In the genomic region with DNA sequence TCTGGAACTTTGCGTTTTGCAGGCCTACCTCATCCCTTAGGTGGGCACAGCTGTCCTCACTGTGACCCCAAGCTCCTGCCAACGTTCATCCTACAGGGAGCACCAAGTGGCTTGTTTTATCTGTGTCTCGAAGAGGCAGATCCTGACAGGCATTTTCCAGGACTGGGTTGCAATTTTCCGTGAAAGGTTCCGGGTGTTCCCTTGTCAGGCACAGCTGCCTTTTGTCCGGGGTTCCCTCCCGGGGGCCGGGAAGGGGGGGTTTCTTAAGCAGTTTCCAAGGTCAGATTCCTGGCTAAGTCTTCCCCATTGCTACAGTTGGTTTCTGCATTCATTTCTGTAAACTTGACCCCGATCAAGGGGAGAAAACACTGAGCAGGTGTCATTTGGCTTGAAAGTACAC, we compare ENCODE assay signal across 11 mouse cellular contexts. TPM values are rescaled to one million over a fixed set of nuclear protein-coding genes. Genes with fewer than 3 reads are reported as not detected.
DNase-seq lines count a peak whose midpoint lies in the region; ATAC-seq and TF ChIP-seq lines count a peak whose summit lies in the region.
"Had no signal": no experiment of that assay in that cellular context is flagged by ENCODE, and none has a peak within 500 bp of the region (broad histone marks: within the 10 kb centered on the region; RNA-seq: fewer than 3 reads in every experiment).

No protein-coding gene starts in this region.

- no peak for DNase-seq in kidney, adult 8-10 months
- DNase-seq in liver, postnatal 0 days = no peak
- no peak for DNase-seq in thymus, postnatal 10 days (ENCODE audit: low spot score in 2 of 2)
- DNase-seq: adrenal gland, adult 2 months; cerebellum, postnatal 14 days had no signal

- peak overlapping the region; percentile 35 for H3K4me2 ChIP-seq in kidney, embryonic 16.5 days (replicated peaks; ENCODE audit: low read depth, low read length)
- H3K4me2 ChIP-seq in heart, embryonic 11.5 days = peak overlapping the region; percentile 56
- H3K4me2 ChIP-seq in liver, postnatal 0 days (ENCODE audit: low read depth, low read length) = 0 out of 2 replicates have a peak overlapping the region, but pooled peaks have one; percentile 18
- H3K4me2 ChIP-seq: forebrain, embryonic 12.5 days had no signal

- WGBS in kidney, embryonic 16.5 days = 31% methylated on average over 9 of the region's 9 CpGs
- 24% methylated on average over 9 of the region's 9 CpGs for WGBS in heart, embryonic 11.5 days (ENCODE audit: insufficient replicate concordance)
- 55% methylated on average over 9 of the region's 9 CpGs for WGBS in liver, postnatal 0 days (ENCODE audit: insufficient replicate concordance)

- peaks cover 15% of the 10 kb centered on the region for H3K4me1 ChIP-seq in kidney, embryonic 16.5 days (ENCODE audit: insufficient read depth, low read length)
- H3K4me1 ChIP-seq in E14TG2a.4 (replicated peaks; ENCODE audit: low read depth, low read length) = peaks cover 62% of the 10 kb centered on the region
- H3K4me1 ChIP-seq in heart, embryonic 11.5 days (ENCODE audit: control insufficient read depth, insufficient read depth, low read length) = peaks cover 15% of the 10 kb centered on the region
- H3K4me1 ChIP-seq in liver, postnatal 0 days (ENCODE audit: insufficient read depth) = peaks cover 2% of the 10 kb centered on the region
- H3K4me1 ChIP-seq: forebrain, embryonic 12.5 days had no signal

- H3K27ac ChIP-seq in kidney, embryonic 16.5 days (ENCODE audit: low read length) = 0 out of 2 replicates have a peak overlapping the region, but pooled peaks have one; percentile 34
- H3K27ac ChIP-seq in heart, embryonic 11.5 days (ENCODE audit: low read depth, low read length) = no peak overlapping the region
- no peak overlapping the region for H3K27ac ChIP-seq in liver, postnatal 0 days (ENCODE audit: low read depth)
- H3K27ac ChIP-seq: forebrain, embryonic 12.5 days; heart, adult 2 months had no signal

- H3K36me3 ChIP-seq in kidney, embryonic 16.5 days (ENCODE audit: insufficient read depth, low read length) = no peaks in the 10 kb centered on the region
- no peaks in the 10 kb centered on the region for H3K36me3 ChIP-seq in E14TG2a.4 (ENCODE audit: insufficient read depth, low read length)
- H3K36me3 ChIP-seq in heart, embryonic 11.5 days (ENCODE audit: control insufficient read depth, insufficient read depth, low read length) = no peaks in the 10 kb centered on the region
- no peaks in the 10 kb centered on the region for H3K36me3 ChIP-seq in liver, postnatal 0 days (replicated peaks; ENCODE audit: insufficient read depth, low read length)
- H3K36me3 ChIP-seq: forebrain, embryonic 12.5 days had no signal

- no peak for ATAC-seq in kidney, embryonic 16.5 days (ENCODE audit: low FRiP score, low TSS enrichment)
- ATAC-seq in heart, embryonic 11.5 days (replicated peaks; ENCODE audit: insufficient number of reproducible peaks, low FRiP score, low TSS enrichment) = no peak
- ATAC-seq in liver, postnatal 0 days = no peak
- ATAC-seq in monocyte, adult 5-6 weeks (replicated peaks; ENCODE audit: insufficient number of reproducible peaks, low FRiP score, low TSS enrichment, poor library complexity, severe bottlenecking) = no peak

- H3K9me3 ChIP-seq in kidney, embryonic 16.5 days (ENCODE audit: low read length) = no peaks in the 10 kb centered on the region
- 0 out of 2 replicates have a peak, but pooled peaks cover 2% of the 10 kb centered on the region for H3K9me3 ChIP-seq in E14TG2a.4 (ENCODE audit: low read length)
- no peaks in the 10 kb centered on the region for H3K9me3 ChIP-seq in heart, embryonic 11.5 days (replicated peaks; ENCODE audit: control insufficient read depth, low read length)
- H3K9me3 ChIP-seq in liver, postnatal 0 days (ENCODE audit: low read length) = no peaks in the 10 kb centered on the region
- H3K9me3 ChIP-seq: forebrain, embryonic 12.5 days had no signal

- no peaks in the 10 kb centered on the region for H3K27me3 ChIP-seq in kidney, embryonic 16.5 days (ENCODE audit: insufficient read depth, low read length)
- H3K27me3 ChIP-seq in E14TG2a.4 (ENCODE audit: insufficient read depth, low read length) = peaks cover 22% of the 10 kb centered on the region
- H3K27me3 ChIP-seq in heart, embryonic 11.5 days (ENCODE audit: control insufficient read depth, insufficient read depth, low read length) = no peaks in the 10 kb centered on the region
- no peaks in the 10 kb centered on the region for H3K27me3 ChIP-seq in liver, postnatal 0 days (ENCODE audit: insufficient read depth, low read length)
- H3K27me3 ChIP-seq: forebrain, embryonic 12.5 days had no signal

- no peak for TF ChIP-seq CTCF in E14TG2a.4 (conservative IDR thresholded peaks at IDR 0.05; ENCODE audit: low read length)
- no peak for TF ChIP-seq CTCF in liver, postnatal 0 days (IDR thresholded peaks at IDR 0.05; ENCODE audit: low read depth)

- H3K4me3 ChIP-seq in kidney, embryonic 16.5 days (ENCODE audit: low read length) = peak overlapping the region; percentile 13; the same call in 1 of the 2 replicates
- peak overlapping the region; percentile 61 for H3K4me3 ChIP-seq in E14TG2a.4 (replicated peaks; ENCODE audit: low read length)
- 0 out of 2 replicates have a peak overlapping the region, but pooled peaks have one; percentile 6 for H3K4me3 ChIP-seq in heart, embryonic 11.5 days (ENCODE audit: low read depth, low read length)
- H3K4me3 ChIP-seq in liver, postnatal 0 days (ENCODE audit: low read depth, low read length) = no peak overlapping the region
- H3K4me3 ChIP-seq: forebrain, embryonic 12.5 days had no signal

- no peak overlapping the region for H3K9ac ChIP-seq in kidney, embryonic 16.5 days (replicated peaks; ENCODE audit: low read length)
- H3K9ac ChIP-seq in heart, embryonic 11.5 days (ENCODE audit: low read depth, low read length) = 0 out of 2 replicates have a peak overlapping the region, but pooled peaks have one; percentile 8
- no peak overlapping the region for H3K9ac ChIP-seq in liver, postnatal 0 days (replicated peaks)
- H3K9ac ChIP-seq: forebrain, embryonic 12.5 days had no signal

- no peak for TF ChIP-seq EP300 in liver, postnatal 0 days (IDR thresholded peaks at IDR 0.05; ENCODE audit: low read depth)

RNA-seq across cellular contexts. Expression of a gene that starts 34.2 kb away (rescaled TPM):
- polyA plus RNA-seq in kidney, embryonic 16.5 days (2015; fragmentation: Nextera tagmentation; extraction: Ambion mirVana) = 407 and 409 TPM in 2 replicates
- 350 and 393 TPM in 2 replicates for polyA plus RNA-seq in heart, embryonic 11.5 days (2014; fragmentation: Nextera tagmentation; extraction: Ambion mirVana)
- polyA plus RNA-seq in liver, postnatal 0 days (2015; fragmentation: Nextera tagmentation; extraction: Ambion mirVana) = 210 and 215 TPM in 2 replicates
- 117 to 137 TPM (median 124 TPM) in 3 replicates for total RNA-seq in monocyte, adult 5-6 weeks (2017)
